Mouse (Mus musculus): ENCODE data around the gene Nde1. TPM values are rescaled to one million over a fixed set of nuclear protein-coding genes. Genes with fewer than 3 reads are reported as not detected.

Gene Nde1
- polyA plus RNA-seq, 1 experiment from 2014 or later: 137 TPM

DNA sequence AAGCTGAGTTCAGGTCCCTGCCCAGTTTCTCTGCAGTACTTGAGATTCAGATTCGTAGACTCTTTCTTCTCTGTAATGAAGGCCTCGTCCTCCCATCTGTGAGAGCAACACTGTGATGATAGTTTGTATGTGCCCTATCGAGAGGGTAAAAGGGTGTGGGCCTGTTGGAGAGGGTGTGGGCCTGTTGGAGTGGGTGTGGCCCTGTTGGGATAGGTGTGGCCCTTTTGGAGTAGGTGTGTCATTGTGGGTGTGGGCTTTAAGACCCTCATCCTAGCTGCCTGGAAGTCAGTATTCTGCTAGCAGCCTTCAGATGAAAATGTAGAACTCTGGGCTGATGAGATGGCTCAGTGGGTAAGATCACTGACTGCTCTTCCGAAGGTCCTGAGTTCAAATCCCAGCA, 3.4 kb downstream of the Nde1 start:
- Histone ChIP-seq H3K36me3 (peaks cover 34% of the 10 kb centered on the region), H3K4me1 (peaks cover 25% of the 10 kb centered on the region), H3K27ac (no peak overlapping the region), H3K9ac (no peak overlapping the region; the same call in 1 of the 2 replicates), H3K9me3 (no peaks in the 10 kb centered on the region), H3K4me3 (no peak overlapping the region), H3K27me3 (no peaks in the 10 kb centered on the region), H3K4me2 (replicated peaks) (no peak overlapping the region)
- no peak for ATAC-seq (ENCODE audit: insufficient number of reproducible peaks, insufficient read depth, low FRiP score, low TSS enrichment)
- 84% methylated on average over 4 of the region's 4 CpGs for WGBS

DNA sequence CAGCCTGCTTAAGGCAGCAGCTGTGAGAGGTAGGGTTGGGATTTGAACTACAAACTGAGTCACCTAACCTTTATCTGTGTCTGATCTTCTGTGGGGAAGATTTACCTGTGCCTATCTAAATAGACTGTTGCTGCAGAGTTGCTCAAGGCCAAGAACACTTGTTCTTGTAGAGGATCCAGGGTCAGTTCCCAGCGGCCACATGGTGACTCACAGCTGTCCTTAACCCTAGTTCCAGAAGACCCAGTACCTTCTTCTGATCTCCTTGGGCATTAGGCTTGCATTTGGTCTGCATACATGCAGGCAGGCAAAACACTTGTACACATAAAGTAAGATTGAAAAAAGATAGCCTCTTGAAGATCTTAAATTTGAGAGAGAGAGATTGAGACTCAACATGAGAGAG, 6.6 kb downstream of the Nde1 start:
- no peak overlapping the region for H3K4me3 ChIP-seq
- no peak overlapping the region for H3K27ac ChIP-seq
- H3K4me2 ChIP-seq (replicated peaks): no peak overlapping the region
- H3K27me3 ChIP-seq: no peaks in the 10 kb centered on the region
- H3K4me1 ChIP-seq: peaks cover 15% of the 10 kb centered on the region
- H3K9ac ChIP-seq: no peak overlapping the region
- WGBS: 97% methylated on average over 1 of the region's 1 CpGs
- H3K9me3 ChIP-seq: no peaks in the 10 kb centered on the region
- H3K36me3 ChIP-seq: peaks cover 61% of the 10 kb centered on the region
- no peak for ATAC-seq (ENCODE audit: insufficient number of reproducible peaks, insufficient read depth, low FRiP score, low TSS enrichment)

DNA sequence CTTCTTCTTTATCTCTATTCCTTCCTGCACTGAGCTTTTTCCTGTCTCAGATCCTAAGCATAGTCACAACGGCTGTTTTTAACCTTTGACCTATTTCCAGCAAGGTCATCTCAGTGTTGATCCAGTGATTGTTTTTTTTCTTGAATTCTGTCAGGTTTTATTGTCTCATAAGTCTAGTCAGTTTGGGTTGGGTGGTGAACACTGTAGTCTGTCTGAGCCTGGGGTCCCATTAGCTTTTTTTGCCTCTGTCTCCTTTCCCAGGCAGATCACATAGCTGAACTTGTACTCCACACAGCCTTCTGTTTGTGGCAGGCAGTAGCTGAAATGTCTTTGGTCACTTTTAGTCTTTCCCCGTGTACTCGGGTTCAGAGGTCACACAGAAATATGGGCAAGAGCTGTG, 15.0 kb downstream of the Nde1 start:
- Histone ChIP-seq H3K4me1 (no peaks in the 10 kb centered on the region), H3K9me3 (no peaks in the 10 kb centered on the region), H3K4me2 (replicated peaks) (no peak overlapping the region), H3K9ac (no peak overlapping the region), H3K36me3 (peaks cover 95% of the 10 kb centered on the region), H3K4me3 (no peak overlapping the region), H3K27me3 (no peaks in the 10 kb centered on the region), H3K27ac (no peak overlapping the region)
- WGBS: 69% methylated on average over 3 of the region's 3 CpGs
- ATAC-seq (ENCODE audit: insufficient number of reproducible peaks, insufficient read depth, low FRiP score, low TSS enrichment): no peak

DNA sequence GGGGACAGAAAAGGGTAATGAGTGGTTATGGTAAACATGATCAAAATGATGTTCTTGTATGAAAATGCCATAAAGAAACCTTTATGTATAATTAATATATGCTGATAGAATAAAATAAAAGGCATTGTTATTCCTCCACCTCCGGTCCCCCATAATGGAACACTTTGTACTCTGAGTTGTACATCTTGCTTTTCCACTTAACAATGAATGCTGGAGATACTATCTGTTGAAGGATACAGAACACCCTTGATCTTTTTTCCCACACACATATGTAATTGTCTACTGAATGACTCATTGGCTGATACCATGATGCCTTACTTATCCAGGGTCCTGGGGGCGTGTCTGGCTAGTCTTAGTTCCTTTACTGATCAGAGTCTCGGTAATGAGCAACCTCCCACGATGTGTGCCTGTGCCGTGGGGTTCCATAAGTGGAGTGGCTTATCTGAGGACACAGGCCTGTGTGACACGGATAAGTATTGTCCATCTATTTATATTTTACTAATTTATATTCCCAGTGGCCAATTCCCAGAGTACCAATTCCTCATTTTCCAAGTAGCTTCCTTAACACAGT, 17.2 kb downstream of the Nde1 start:
- H3K36me3 ChIP-seq: peaks cover 95% of the 10 kb centered on the region
- 83% methylated on average over 6 of the region's 6 CpGs for WGBS

DNA sequence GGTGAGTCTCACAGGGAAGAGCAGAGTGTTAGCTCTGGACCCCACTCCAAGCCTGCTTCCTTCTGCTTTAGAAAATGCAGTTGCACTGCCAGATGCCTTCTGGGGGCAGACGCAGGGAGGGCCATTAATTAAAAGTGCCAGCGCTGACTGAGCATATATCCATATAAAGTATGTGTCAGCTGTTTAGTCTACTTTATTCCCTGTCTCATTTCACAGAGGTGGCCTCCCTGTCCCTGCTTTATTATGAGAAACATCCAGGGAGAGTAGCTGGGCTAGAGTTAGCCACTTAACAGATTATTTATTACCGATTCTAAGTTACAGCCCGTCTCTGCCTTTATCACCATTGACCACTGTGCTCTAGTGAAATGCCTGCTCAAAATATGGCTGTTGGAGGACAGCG, 19.3 kb downstream of the Nde1 start:
- H3K9me3 ChIP-seq: no peaks in the 10 kb centered on the region
- WGBS: 88% methylated on average over 5 of the region's 5 CpGs
- peaks cover 94% of the 10 kb centered on the region for H3K36me3 ChIP-seq
- no peaks in the 10 kb centered on the region for H3K27me3 ChIP-seq
- no peaks in the 10 kb centered on the region for H3K4me1 ChIP-seq
- ATAC-seq (ENCODE audit: insufficient number of reproducible peaks, insufficient read depth, low FRiP score, low TSS enrichment): no peak
- H3K9ac ChIP-seq: no peak overlapping the region
- H3K4me3 ChIP-seq: no peak overlapping the region
- no peak overlapping the region for H3K27ac ChIP-seq
- no peak overlapping the region for H3K4me2 ChIP-seq (replicated peaks)

More for the DNA sequence above, 17.2 kb downstream of the Nde1 start:
- no peak overlapping the region for H3K4me3 ChIP-seq
- no peaks in the 10 kb centered on the region for H3K27me3 ChIP-seq
- no peaks in the 10 kb centered on the region for H3K9me3 ChIP-seq
- no peak overlapping the region for H3K4me2 ChIP-seq (replicated peaks)
- no peak overlapping the region for H3K27ac ChIP-seq
- no peak overlapping the region for H3K9ac ChIP-seq
- no peaks in the 10 kb centered on the region for H3K4me1 ChIP-seq
- no peak for ATAC-seq (ENCODE audit: insufficient number of reproducible peaks, insufficient read depth, low FRiP score, low TSS enrichment)

DNA sequence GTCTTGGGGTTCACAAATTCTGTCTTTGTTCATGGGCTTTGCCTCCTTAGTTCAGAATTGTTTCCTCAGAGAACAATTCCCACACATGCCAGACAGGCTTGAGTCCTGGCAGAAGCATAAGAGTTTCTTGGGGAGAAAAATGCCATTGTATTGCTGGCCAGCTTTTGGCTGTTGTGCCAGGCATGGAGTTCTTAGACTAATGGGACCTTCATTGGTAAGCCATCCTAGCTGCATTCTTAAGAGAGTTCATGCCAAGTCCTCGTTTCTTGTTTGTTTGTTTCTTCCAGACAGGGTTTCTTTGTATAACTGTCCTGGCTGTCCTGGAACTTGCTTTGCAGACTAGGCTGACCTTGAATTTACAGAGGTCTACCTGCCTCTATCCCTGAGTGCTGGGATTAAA, 20.8 kb downstream of the Nde1 start:
- H3K9me3 ChIP-seq: no peaks in the 10 kb centered on the region
- H3K36me3 ChIP-seq: peaks cover 94% of the 10 kb centered on the region
- no peak overlapping the region for H3K4me3 ChIP-seq
- ATAC-seq (ENCODE audit: insufficient number of reproducible peaks, insufficient read depth, low FRiP score, low TSS enrichment): no peak
- no peak overlapping the region for H3K27ac ChIP-seq
- no peak overlapping the region for H3K9ac ChIP-seq
- H3K4me2 ChIP-seq (replicated peaks): no peak overlapping the region
- H3K27me3 ChIP-seq: no peaks in the 10 kb centered on the region
- no peaks in the 10 kb centered on the region for H3K4me1 ChIP-seq
- 79% methylated on average over 1 of the region's 1 CpGs for WGBS

DNA sequence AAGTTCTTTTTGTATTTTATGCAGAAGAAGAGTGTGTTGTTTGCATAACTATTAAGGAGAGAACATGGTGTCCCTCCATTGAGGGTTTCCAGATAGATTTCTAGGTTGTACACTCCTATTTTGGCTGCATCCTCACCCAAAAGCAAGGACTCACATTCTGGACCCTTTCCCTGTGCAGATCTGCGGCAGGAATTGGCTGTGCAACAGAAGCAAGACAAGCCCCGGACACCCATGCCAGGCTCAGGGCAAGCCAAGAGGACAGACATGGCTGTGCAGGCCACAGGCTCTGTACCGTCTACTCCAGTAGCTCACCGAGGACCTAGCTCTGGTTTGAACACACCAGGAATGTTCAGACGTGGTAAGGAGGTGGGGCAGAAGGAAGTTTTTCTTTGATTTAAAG, 22.4 kb downstream of the Nde1 start:
- H3K36me3 ChIP-seq: peaks cover 96% of the 10 kb centered on the region
- ATAC-seq (ENCODE audit: insufficient number of reproducible peaks, insufficient read depth, low FRiP score, low TSS enrichment): no peak
- 92% methylated on average over 5 of the region's 5 CpGs for WGBS
- no peak overlapping the region for H3K27ac ChIP-seq
- no peaks in the 10 kb centered on the region for H3K4me1 ChIP-seq
- H3K9me3 ChIP-seq: no peaks in the 10 kb centered on the region
- H3K27me3 ChIP-seq: no peaks in the 10 kb centered on the region
- no peak overlapping the region for H3K9ac ChIP-seq
- H3K4me3 ChIP-seq: no peak overlapping the region
- H3K4me2 ChIP-seq (replicated peaks): no peak overlapping the region

DNA sequence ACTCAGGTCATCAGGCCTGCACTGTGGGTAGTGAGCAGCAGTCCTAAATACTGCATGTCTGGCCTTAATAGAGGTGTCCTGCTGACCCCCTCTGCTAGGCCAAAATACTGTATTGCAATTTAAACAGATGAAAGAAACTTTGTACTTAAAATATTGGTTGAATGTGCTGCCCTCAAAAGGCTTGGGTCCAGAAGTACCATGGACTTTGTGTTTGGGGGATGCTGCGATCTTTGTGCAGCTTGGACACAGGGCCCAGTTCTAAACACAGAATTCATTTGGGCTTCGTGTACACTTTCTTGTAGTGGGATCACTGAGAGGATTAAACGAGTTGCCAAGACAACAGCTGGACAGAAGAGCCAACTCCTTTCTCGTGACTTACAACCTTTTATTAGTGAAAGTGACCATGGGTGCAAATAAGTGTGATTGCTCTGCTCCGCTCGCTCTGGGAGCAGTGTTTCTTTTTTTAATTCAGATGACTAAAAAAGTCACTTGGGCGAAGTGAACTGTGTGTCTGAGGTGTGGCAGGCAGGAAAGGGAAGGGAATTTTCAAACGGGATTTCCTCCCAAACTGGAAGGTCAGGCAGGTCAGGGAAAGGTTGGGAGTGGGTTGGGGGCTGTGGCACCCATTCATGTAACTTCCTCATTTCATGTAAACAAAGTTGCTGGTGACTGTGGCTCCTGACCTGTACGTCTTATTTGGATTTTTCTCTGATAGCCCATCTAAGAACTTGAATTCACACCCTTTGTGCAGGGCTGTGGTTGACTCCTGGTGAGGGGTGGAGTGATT, 31.3 kb downstream of the Nde1 start:
- H3K4me3 ChIP-seq: no peak overlapping the region
- H3K27ac ChIP-seq: no peak overlapping the region
- peaks cover 36% of the 10 kb centered on the region for H3K36me3 ChIP-seq
- H3K27me3 ChIP-seq: no peaks in the 10 kb centered on the region
- 75% methylated on average over 9 of the region's 9 CpGs for WGBS
- no peak overlapping the region for H3K4me2 ChIP-seq (replicated peaks)
- no peaks in the 10 kb centered on the region for H3K4me1 ChIP-seq
- no peaks in the 10 kb centered on the region for H3K9me3 ChIP-seq
- H3K9ac ChIP-seq: no peak overlapping the region
- no peak for ATAC-seq (ENCODE audit: insufficient number of reproducible peaks, insufficient read depth, low FRiP score, low TSS enrichment)

DNA sequence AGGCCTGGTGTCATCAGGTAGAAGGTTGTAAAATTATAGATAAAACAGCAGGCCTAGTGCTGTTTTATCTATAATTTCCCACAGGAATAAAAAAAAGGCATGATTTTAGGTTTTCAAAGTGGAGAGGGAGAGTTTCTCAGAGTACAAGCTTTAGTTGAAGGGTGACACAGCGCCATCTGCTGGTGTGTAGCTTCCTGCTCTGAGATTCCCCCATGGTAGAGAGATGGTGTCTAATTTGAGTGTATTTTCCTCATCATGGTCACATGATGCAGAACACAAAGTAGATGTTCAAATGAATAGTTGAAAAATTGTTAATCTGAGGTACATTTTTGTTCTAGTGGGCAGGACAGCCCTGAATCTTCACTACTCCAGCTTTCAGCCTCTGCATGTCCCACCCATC, 32.4 kb downstream of the Nde1 start:
- H3K4me1 ChIP-seq: no peaks in the 10 kb centered on the region
- H3K27me3 ChIP-seq: no peaks in the 10 kb centered on the region
- no peak overlapping the region for H3K9ac ChIP-seq
- no peak overlapping the region for H3K4me3 ChIP-seq
- no peak overlapping the region for H3K4me2 ChIP-seq (replicated peaks)
- H3K9me3 ChIP-seq: no peaks in the 10 kb centered on the region
- H3K36me3 ChIP-seq: peaks cover 25% of the 10 kb centered on the region
- ATAC-seq (ENCODE audit: insufficient number of reproducible peaks, insufficient read depth, low FRiP score, low TSS enrichment): no peak
- H3K27ac ChIP-seq: no peak overlapping the region
- 24% methylated on average over 1 of the region's 1 CpGs for WGBS

DNA sequence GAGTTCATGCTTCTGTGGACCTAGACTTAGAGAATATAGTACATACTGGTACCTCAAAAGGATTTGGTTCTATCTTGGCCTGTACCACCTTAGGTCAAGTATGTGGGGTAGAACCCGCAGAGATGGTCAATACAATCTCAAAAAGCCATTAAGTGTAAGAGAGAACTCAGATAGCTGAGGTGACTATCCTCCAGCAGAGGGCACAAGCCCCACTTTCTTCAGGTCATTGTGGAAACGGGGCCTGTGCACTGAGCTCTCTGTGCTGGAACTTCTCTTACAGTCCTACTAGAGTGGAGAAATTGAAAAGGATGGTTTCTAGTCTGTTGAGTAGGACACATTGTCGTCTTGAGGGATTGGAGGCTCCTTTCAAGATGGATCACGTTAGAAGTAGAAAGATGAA, 35.7 kb downstream of the Nde1 start:
- no peaks in the 10 kb centered on the region for H3K9me3 ChIP-seq
- no peaks in the 10 kb centered on the region for H3K4me1 ChIP-seq
- no peak overlapping the region for H3K4me3 ChIP-seq
- no peaks in the 10 kb centered on the region for H3K36me3 ChIP-seq
- no peak overlapping the region for H3K9ac ChIP-seq
- no peak overlapping the region for H3K4me2 ChIP-seq (replicated peaks)
- H3K27me3 ChIP-seq: no peaks in the 10 kb centered on the region
- 83% methylated on average over 4 of the region's 4 CpGs for WGBS
- no peak for ATAC-seq (ENCODE audit: insufficient number of reproducible peaks, insufficient read depth, low FRiP score, low TSS enrichment)
- H3K27ac ChIP-seq: no peak overlapping the region

DNA sequence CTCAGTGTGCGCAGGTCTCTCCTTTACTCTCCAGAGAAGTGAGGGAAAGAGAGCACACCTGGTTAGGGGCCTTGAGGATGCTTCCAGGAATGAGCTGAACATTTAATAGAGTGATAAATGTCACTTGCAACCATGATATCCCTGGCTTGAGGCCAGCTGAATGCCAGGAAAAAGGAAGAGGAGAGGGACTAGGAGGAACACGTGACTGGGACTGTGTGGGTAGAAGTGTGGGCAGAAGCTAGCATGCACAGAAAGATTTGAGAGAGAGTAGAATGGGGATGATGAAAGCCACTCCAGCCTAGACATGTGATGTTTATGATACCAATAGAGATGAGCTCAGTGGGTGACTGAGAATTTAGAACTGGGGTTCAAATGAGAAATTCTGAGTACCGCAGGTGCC, 52.1 kb downstream of the Nde1 start:
- H3K4me1 ChIP-seq: no peaks in the 10 kb centered on the region
- no peaks in the 10 kb centered on the region for H3K36me3 ChIP-seq
- no peak overlapping the region for H3K27ac ChIP-seq
- ATAC-seq (ENCODE audit: insufficient number of reproducible peaks, insufficient read depth, low FRiP score, low TSS enrichment): no peak
- no peaks in the 10 kb centered on the region for H3K9me3 ChIP-seq
- H3K4me3 ChIP-seq: no peak overlapping the region
- no peaks in the 10 kb centered on the region for H3K27me3 ChIP-seq
- no peak overlapping the region for H3K4me2 ChIP-seq (replicated peaks)
- H3K9ac ChIP-seq: no peak overlapping the region
- 93% methylated on average over 3 of the region's 3 CpGs for whole genome bisulfite sequencing

DNA sequence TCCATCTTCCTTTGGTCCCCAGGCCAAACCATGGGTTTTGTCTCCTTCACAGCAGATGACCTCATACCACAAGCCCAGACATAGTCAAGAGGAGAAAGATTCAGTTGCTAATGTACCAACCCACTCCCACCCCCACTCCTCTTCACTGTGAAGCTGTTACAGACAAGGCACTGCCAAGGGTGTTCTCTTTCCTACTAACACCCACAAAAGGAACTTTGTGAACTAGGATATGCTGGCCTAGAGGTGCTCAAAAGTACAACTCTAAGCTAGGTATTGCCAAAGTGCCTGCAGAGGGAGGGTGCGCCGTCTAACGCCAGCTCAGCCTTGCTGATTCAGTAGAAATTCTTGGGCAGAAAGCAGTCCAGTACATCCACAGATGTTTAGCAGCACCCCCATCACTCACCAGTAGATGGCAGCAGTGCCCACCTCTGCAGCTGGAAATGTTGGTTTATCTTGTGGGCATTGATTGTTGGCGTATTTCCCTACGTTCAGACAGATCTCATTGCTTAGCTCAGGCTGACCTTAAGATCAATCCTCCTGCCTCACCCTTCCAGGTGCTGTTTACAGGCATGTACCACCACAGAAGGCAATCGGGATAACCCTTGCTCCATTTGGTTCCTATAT, 74.1 kb downstream of the Nde1 start:
- H3K4me3 ChIP-seq: no peak overlapping the region
- no peaks in the 10 kb centered on the region for H3K36me3 ChIP-seq
- no peaks in the 10 kb centered on the region for H3K9me3 ChIP-seq
- 26% methylated on average over 6 of the region's 6 CpGs for WGBS
- peaks cover 1% of the 10 kb centered on the region; the same call in 1 of the 2 replicates for H3K4me1 ChIP-seq
- H3K4me2 ChIP-seq (replicated peaks): no peak overlapping the region
- peak; percentile 56; the same call in 1 of the 2 replicates for ATAC-seq (ENCODE audit: insufficient number of reproducible peaks, insufficient read depth, low FRiP score, low TSS enrichment)
- H3K9ac ChIP-seq: no peak overlapping the region
- H3K27me3 ChIP-seq: no peaks in the 10 kb centered on the region
- H3K27ac ChIP-seq: no peak overlapping the region
